Mouse (Mus musculus): ENCODE data around the gene Mmd. TPM values are rescaled to one million over a fixed set of nuclear protein-coding genes. Genes with fewer than 3 reads are reported as not detected.
A peak's percentile ranks its signal among the peaks of the same experiment; 100 is the strongest.

The Mmd gene
- total RNA-seq, 2 experiments from 2014 or later: 7.8 to 10.7 TPM

GRCm38 (mm10) chr11:90246676-90247075 lies 2.6 kb upstream of the Mmd start:
- intact Hi-C loops (cut with DNase I; ENCODE audit: low total_unique reads): no loop called here

GRCm38 (mm10) chr11:90247793-90248192 lies 1.5 kb upstream of the Mmd start:
- intact Hi-C loops (cut with DNase I; ENCODE audit: low total_unique reads): no loop called here
- DNase-seq: no peak

More at GRCm38 (mm10) chr11:90246676-90247075, 2.6 kb upstream of the Mmd start:
- no peak for DNase-seq

- no peak for DNase-seq
- intact Hi-C loops (cut with DNase I; ENCODE audit: low total_unique reads): no loop called here
These were observed 465 bp downstream of the Mmd start for GRCm38 (mm10) chr11:90249701-90250141.

GRCm38 (mm10) chr11:90250189-90250588 lies 933 bp downstream of the Mmd start:
- DNase-seq: no peak
- intact Hi-C loops (cut with DNase I; ENCODE audit: low total_unique reads): no loop called here

GRCm38 (mm10) chr11:90250730-90251129 lies 1.5 kb downstream of the Mmd start:
- intact Hi-C loops (cut with DNase I; ENCODE audit: low total_unique reads): no loop called here
- DNase-seq: no peak

GRCm38 (mm10) chr11:90251923-90252322 lies 2.7 kb downstream of the Mmd start:
- DNase-seq: no peak
- intact Hi-C loops (cut with DNase I; ENCODE audit: low total_unique reads): no loop called here

- intact Hi-C loops (cut with DNase I; ENCODE audit: low total_unique reads): no loop called here
- DNase-seq: no peak
These were observed 3.1 kb downstream of the Mmd start for GRCm38 (mm10) chr11:90252366-90252765.

GRCm38 (mm10) chr11:90254536-90254935 lies 5.3 kb downstream of the Mmd start:
- no peak for DNase-seq
- intact Hi-C loops (cut with DNase I; ENCODE audit: low total_unique reads): no loop called here

GRCm38 (mm10) chr11:90255687-90256086 lies 6.4 kb downstream of the Mmd start:
- intact Hi-C loops (cut with DNase I; ENCODE audit: low total_unique reads): no loop called here
- DNase-seq: no peak

GRCm38 (mm10) chr11:90256833-90257525 lies 7.7 kb downstream of the Mmd start:
- intact Hi-C loops (cut with DNase I; ENCODE audit: low total_unique reads): no loop called here
- DNase-seq: no peak

- intact Hi-C loops (cut with DNase I; ENCODE audit: low total_unique reads): no loop called here
- DNase-seq: no peak
These were observed 9.2 kb downstream of the Mmd start for GRCm38 (mm10) chr11:90258321-90258927.

GRCm38 (mm10) chr11:90259071-90259470 lies 9.8 kb downstream of the Mmd start:
- no peak for DNase-seq
- intact Hi-C loops (cut with DNase I; ENCODE audit: low total_unique reads): no loop called here

GRCm38 (mm10) chr11:90259826-90260225 lies 10.6 kb downstream of the Mmd start:
- intact Hi-C loops (cut with DNase I; ENCODE audit: low total_unique reads): no loop called here
- no peak for DNase-seq

- intact Hi-C loops (cut with DNase I; ENCODE audit: low total_unique reads): no loop called here
- DNase-seq: no peak
These were observed 14.9 kb downstream of the Mmd start for GRCm38 (mm10) chr11:90264180-90264579.

GRCm38 (mm10) chr11:90265581-90265980 lies 16.3 kb downstream of the Mmd start:
- no peak for DNase-seq
- intact Hi-C loops (cut with DNase I; ENCODE audit: low total_unique reads): no loop called here

GRCm38 (mm10) chr11:90268934-90269333 lies 19.7 kb downstream of the Mmd start:
- DNase-seq: no peak
- intact Hi-C loops (cut with DNase I; ENCODE audit: low total_unique reads): no loop called here

GRCm38 (mm10) chr11:90269398-90270123 lies 20.3 kb downstream of the Mmd start:
- intact Hi-C loops (cut with DNase I; ENCODE audit: low total_unique reads): no loop called here
- DNase-seq: no peak

GRCm38 (mm10) chr11:90270132-90270877 lies 21.0 kb downstream of the Mmd start:
- DNase-seq: no peak
- intact Hi-C loops (cut with DNase I; ENCODE audit: low total_unique reads): no loop called here

GRCm38 (mm10) chr11:90274187-90274586 lies 24.9 kb downstream of the Mmd start:
- intact Hi-C loops (cut with DNase I; ENCODE audit: low total_unique reads): no loop called here
- no peak for DNase-seq

- intact Hi-C loops (cut with DNase I; ENCODE audit: low total_unique reads): no loop called here
- DNase-seq: peak; percentile 71
These were observed 26.4 kb downstream of the Mmd start for GRCm38 (mm10) chr11:90275663-90276062.
